Mouse (Mus musculus) v-Abl transformed pro-B cells (cell line): Measurements from ENCODE around the gene Cblc.

ENCODE experiments used
- in situ Hi-C, 2 experiments: fragments of 400-800 bp; cut with MboI; formaldehyde crosslinking; loops; one replicate each; pipeline ENCODE4 v1.15.1; 2025; ENCODE audit not compliant: unreplicated experiment in 2 of 2

Gene Cblc

DNA sequence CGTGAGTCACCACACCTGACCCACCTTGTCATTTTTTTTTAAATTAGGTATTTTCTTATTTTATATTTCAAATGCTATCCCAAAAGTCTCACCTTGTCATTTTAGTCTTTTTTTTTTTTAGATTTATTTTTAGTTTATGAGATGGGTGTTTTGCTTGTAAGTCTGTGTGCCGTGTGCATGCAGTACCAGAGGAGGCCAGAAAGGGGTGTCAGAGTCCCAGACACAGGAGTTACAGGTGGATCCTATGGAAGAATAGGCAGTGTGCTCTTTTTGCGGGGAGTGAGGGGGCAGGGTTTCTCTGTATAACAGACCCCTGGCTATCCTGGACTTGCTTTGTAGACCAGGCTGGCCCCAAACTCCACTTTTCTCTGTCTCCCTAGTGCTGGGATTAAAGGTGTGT is 57.8 kb downstream of the Cblc start:
- in situ Hi-C loops: no loop called here

DNA sequence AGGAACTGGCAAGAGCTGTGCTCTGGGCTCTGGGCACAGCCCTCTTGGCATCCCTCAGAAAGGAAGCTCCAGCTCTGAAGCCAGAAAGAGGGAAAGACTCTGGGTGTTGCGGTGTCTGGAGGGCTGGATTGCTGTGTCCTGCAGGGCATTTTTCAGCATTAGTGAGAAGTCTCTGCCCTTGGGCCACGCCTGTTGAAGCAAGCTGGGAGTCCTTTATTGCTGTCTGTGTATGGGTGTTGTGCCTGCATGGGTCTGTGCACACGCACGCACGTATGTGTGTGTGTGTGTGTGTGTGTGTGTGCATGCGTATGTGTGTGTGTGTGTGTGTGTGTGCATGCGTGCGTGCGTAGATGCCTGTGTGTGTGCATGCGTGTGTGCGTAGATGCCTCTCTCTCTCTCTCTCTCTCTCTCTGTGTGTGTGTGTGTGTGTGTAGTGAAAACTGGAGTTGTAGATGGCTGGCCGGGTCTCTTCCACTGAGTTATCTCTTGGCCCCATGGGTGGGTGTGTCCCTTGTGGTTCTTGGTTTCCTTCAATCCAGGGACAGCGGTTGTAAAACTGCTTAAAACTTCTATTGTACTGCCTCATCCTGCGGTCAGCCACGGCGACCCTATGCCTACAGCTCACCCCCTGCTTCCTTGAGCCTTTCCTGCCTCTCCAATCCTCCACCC is 60.1 kb downstream of the Cblc start:
- in situ Hi-C loops: no loop called here

DNA sequence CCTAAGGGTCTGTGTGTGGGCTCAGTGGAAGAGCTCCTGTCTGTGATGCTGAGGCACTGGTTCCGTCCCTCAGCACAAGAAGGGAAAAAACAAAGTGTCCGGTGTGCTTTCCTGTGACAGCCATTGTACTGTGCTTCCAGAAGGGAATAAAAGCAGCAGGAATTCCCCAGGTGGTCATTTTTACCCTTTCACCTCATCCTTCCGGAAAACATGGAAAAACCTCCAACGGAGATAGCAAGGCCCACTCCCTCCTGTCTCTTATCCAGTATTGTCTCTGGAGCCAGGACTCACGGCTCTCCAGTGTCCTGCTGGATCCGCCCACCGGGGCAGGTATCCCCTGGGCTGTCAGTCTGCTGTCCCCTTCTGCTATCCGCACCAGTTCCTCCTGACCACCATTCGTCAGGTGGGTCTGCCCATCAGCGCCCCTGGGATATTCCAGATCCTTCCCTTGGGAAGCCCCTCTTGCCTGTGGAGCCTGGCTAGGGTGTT is 62.4 kb downstream of the Cblc start:
- in situ Hi-C loops: loop anchor here in 1 of 2 experiments (5.0 kb wide), 1 partner anchor 43 kb away; no protein-coding TSS in a partner anchor
